Mouse (Mus musculus) liver, embryonic 14.5 days (tissue): Measurements from ENCODE around the gene Gab3.

ENCODE experiments used
- CTCF ChIP-seq: IDR thresholded peaks from 2 replicates; pipeline ENCODE4 v1.5.1; 2016; ENCODE audit warnings: antibody characterized with exemption, low read depth, control low read depth
- EP300 ChIP-seq: IDR thresholded peaks from 2 replicates; pipeline ENCODE4 v1.6.1; 2016; ENCODE audit warnings: antibody characterized with exemption, low read depth

DNA sequence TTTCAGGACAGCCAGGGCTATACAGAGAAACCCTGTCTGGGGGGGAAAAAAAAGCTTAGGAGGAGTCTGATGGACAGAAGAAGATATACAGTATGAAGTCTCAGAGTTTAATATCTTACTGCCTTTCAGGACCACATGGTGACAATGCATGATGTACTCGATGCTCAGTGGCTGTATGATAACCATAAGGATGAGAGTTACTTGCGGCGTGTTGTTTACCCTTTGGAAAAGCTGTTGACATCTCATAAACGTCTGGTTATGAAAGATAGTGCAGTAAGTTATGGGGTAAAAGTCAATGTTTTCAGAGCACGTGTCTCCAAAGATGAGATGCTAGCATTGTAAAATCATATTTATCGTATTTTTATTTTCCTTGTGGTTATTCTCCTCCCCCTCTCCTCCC is 17.0 kb upstream of the Gab3 start:
- no peak for TF ChIP-seq CTCF
- no peak for TF ChIP-seq EP300
